Mouse (Mus musculus) ovary, postnatal 14 days (tissue): Measurements from ENCODE around the gene Spon1.

Source experiments
- DNase-seq: peaks from one replicate; pipeline ENCODE4 v3.0.0; 2022; ENCODE audit warnings: low spot score

Gene Spon1

GRCm38 (mm10) chr7:114088918-114089317 lies 323.1 kb downstream of the Spon1 start:
- no peak for DNase-seq

- DNase-seq, result no peak
These were observed 324.4 kb downstream of the Spon1 start for GRCm38 (mm10) chr7:114090231-114090630.

GRCm38 (mm10) chr7:114090892-114091545 lies 325.2 kb downstream of the Spon1 start:
- no peak for DNase-seq
